ENCODE assay signal across 8 mouse cellular contexts in the genomic region with DNA sequence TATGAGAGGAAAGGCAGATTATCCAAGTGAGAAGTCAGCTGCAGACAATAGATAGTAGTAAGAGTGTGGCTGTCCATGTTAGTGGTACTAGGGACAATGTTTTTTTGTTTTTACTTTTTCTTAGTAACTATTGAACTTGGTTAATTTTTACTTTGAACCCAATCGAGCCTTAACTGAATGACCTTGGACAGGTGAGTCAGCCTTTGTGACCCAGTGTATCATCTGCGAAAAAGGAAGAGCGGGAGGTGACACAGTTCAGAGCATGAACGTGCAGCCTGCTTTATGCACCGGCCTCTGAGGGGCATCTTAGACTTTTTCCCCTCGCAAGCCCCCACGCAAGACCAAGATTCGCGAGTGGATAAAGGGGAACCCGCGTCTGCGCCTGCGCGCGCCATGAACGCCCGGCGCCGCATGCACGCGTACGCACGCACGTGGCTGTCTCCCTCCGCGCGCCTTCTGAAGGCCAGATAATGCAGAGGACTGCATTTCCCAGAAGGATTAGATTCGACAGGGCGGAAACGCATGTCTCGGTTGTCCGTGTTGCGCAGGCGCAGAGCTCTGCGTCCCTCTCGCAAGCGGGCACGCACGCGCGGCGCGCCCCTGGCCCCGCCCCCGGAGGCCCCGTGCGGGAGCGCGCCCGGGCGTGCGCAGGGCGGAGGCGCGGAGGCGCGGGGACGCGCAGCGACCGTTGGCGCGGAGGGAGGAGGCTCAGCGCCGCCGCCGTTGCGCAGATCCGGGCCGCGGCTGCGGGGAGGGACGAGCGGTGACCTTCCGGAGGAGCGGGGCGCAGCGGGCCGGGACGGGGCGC. TPM values are rescaled to one million over a fixed set of nuclear protein-coding genes. Genes with fewer than 3 reads are reported as not detected.
DNase-seq lines count a peak whose midpoint lies in the region; ATAC-seq and TF ChIP-seq lines count a peak whose summit lies in the region.

No protein-coding gene starts in this region.

- H3K36me3 ChIP-seq in kidney, embryonic 14.5 days (ENCODE audit: control insufficient read depth, insufficient read depth, low read length): peaks cover 15% of the 10 kb centered on the region
- peaks cover 8% of the 10 kb centered on the region for H3K36me3 ChIP-seq in limb, embryonic 15.5 days

- H3K4me3 ChIP-seq in bone marrow macrophage, adult 2 months (ENCODE audit: insufficient read depth, low read length): peak overlapping the region; percentile 69
- H3K4me3 ChIP-seq in embryonic fibroblast, embryonic 13.5 days (ENCODE audit: insufficient read depth, low read length): peak overlapping the region; percentile 99
- peak overlapping the region; percentile 82 for H3K4me3 ChIP-seq in kidney, embryonic 14.5 days (ENCODE audit: low read length)
- peak overlapping the region; percentile 97 for H3K4me3 ChIP-seq in limb, embryonic 15.5 days

- DNase-seq in A20 (ENCODE audit: low read depth, low spot score): peak; percentile 99
- peak; percentile 99 to 100 for DNase-seq in heart, adult 9 months (ENCODE audit: low spot score in 2 of 2)
- peak; percentile 95 to 96 for DNase-seq in monocyte, adult 2 months (ENCODE audit: low read depth in 1 of 2, low spot score in 2 of 2)
- DNase-seq in spleen, postnatal 36 days (ENCODE audit: low spot score in 2 of 2): peak; percentile 99

- no peaks in the 10 kb centered on the region for H3K27me3 ChIP-seq in kidney, embryonic 14.5 days (ENCODE audit: control insufficient read depth, insufficient read depth, low read length)
- H3K27me3 ChIP-seq in limb, embryonic 15.5 days: no peaks in the 10 kb centered on the region

- H3K4me2 ChIP-seq in kidney, embryonic 14.5 days (replicated peaks; ENCODE audit: low read depth, low read length): peak overlapping the region; percentile 59
- peak overlapping the region; percentile 69 for H3K4me2 ChIP-seq in limb, embryonic 15.5 days

- TF ChIP-seq POLR2A in bone marrow macrophage, adult 2 months (IDR thresholded peaks at IDR 0.05; ENCODE audit: borderline replicate concordance, low read depth, low read length): 0 out of 2 replicates have a peak, but pooled peaks have one; percentile 12
- peak; percentile 66 for TF ChIP-seq POLR2A in embryonic fibroblast, embryonic 13.5 days (IDR thresholded peaks at IDR 0.05; ENCODE audit: low read depth, low read length)

- peak overlapping the region; percentile 78 for H3K27ac ChIP-seq in bone marrow macrophage, adult 2 months (ENCODE audit: insufficient read depth, low read depth, low read length)
- peak overlapping the region; percentile 38; the same call in 1 of the 2 replicates for H3K27ac ChIP-seq in embryonic fibroblast, embryonic 13.5 days (ENCODE audit: insufficient read depth, low read length)
- peak overlapping the region; percentile 57 for H3K27ac ChIP-seq in kidney, embryonic 14.5 days (ENCODE audit: low read depth, low read length)
- H3K27ac ChIP-seq in limb, embryonic 15.5 days: peak overlapping the region; percentile 87

- H3K9me3 ChIP-seq in kidney, embryonic 14.5 days (ENCODE audit: control insufficient read depth, low read length): no peaks in the 10 kb centered on the region
- no peaks in the 10 kb centered on the region for H3K9me3 ChIP-seq in limb, embryonic 15.5 days

- TF ChIP-seq CTCF in bone marrow macrophage, adult 2 months (IDR thresholded peaks at IDR 0.05; ENCODE audit: low read depth, low read length): no peak
- TF ChIP-seq CTCF in embryonic fibroblast, embryonic 13.5 days (IDR thresholded peaks at IDR 0.05; ENCODE audit: borderline replicate concordance, insufficient read depth, low read length): no peak

- peak; percentile 61 for ATAC-seq in kidney, embryonic 14.5 days (ENCODE audit: low FRiP score, low TSS enrichment)
- ATAC-seq in limb, embryonic 15.5 days (ENCODE audit: insufficient number of reproducible peaks, low FRiP score, low TSS enrichment, low read depth): peak; percentile 45

- WGBS in kidney, embryonic 14.5 days: 2% methylated on average over 79 of the region's 81 CpGs
- under 1% methylated on average over 70 of the region's 81 CpGs for WGBS in limb, embryonic 15.5 days

- H3K9ac ChIP-seq in kidney, embryonic 14.5 days (ENCODE audit: low read depth, low read length): peak overlapping the region; percentile 97
- peak overlapping the region; percentile 92 for H3K9ac ChIP-seq in limb, embryonic 15.5 days

- H3K4me1 ChIP-seq in bone marrow macrophage, adult 2 months (ENCODE audit: control insufficient read depth, insufficient read depth, low read length): peaks cover 44% of the 10 kb centered on the region
- peaks cover 7% of the 10 kb centered on the region for H3K4me1 ChIP-seq in embryonic fibroblast, embryonic 13.5 days (ENCODE audit: control insufficient read depth, insufficient read depth, low read length)
- peaks cover 43% of the 10 kb centered on the region for H3K4me1 ChIP-seq in kidney, embryonic 14.5 days (ENCODE audit: control insufficient read depth, insufficient read depth, low read length)
- peaks cover 69% of the 10 kb centered on the region for H3K4me1 ChIP-seq in limb, embryonic 15.5 days

RNA-seq across cellular contexts. Expression of a gene that starts 3.3 kb away (rescaled TPM):
- polyA plus RNA-seq in bone marrow macrophage, adult 2 months (2012; ENCODE audit: insufficient read depth, insufficient read length, missing spikeins): 103 and 109 TPM in 2 replicates
- 117 and 142 TPM in 2 replicates for polyA plus RNA-seq in embryonic fibroblast, embryonic 13.5 days (2011; ENCODE audit: insufficient read length, low read depth, missing spikeins)
- 45.8 and 56.9 TPM in 2 replicates for polyA plus RNA-seq in kidney, embryonic 14.5 days (2014; fragmentation: Nextera tagmentation; extraction: Ambion mirVana)
- polyA plus RNA-seq in limb, embryonic 15.5 days (2015; fragmentation: Nextera tagmentation; extraction: Ambion mirVana): 56.8 and 59.7 TPM in 2 replicates

RNA-seq across cellular contexts. Expression of a gene that starts 3.7 kb away (rescaled TPM):
- 19.5 and 26.3 TPM in 2 replicates for polyA plus RNA-seq in bone marrow macrophage, adult 2 months (2012; ENCODE audit: insufficient read depth, insufficient read length, missing spikeins)
- polyA plus RNA-seq in embryonic fibroblast, embryonic 13.5 days (2011; ENCODE audit: insufficient read length, low read depth, missing spikeins): 19.9 and 21.9 TPM in 2 replicates
- 30.2 and 33.6 TPM in 2 replicates for polyA plus RNA-seq in kidney, embryonic 14.5 days (2014; fragmentation: Nextera tagmentation; extraction: Ambion mirVana)
- polyA plus RNA-seq in limb, embryonic 15.5 days (2015; fragmentation: Nextera tagmentation; extraction: Ambion mirVana): 64.4 and 127 TPM in 2 replicates

RNA-seq across cellular contexts. Expression of a gene that starts 15.6 kb away (rescaled TPM):
- polyA plus RNA-seq in bone marrow macrophage, adult 2 months (2012; ENCODE audit: insufficient read depth, insufficient read length, missing spikeins): 104 and 108 TPM in 2 replicates
- 65.5 and 65.7 TPM in 2 replicates for polyA plus RNA-seq in embryonic fibroblast, embryonic 13.5 days (2011; ENCODE audit: insufficient read length, low read depth, missing spikeins)
- polyA plus RNA-seq in kidney, embryonic 14.5 days (2014; fragmentation: Nextera tagmentation; extraction: Ambion mirVana): 382 and 390 TPM in 2 replicates
- 301 and 304 TPM in 2 replicates for polyA plus RNA-seq in limb, embryonic 15.5 days (2015; fragmentation: Nextera tagmentation; extraction: Ambion mirVana)

RNA-seq across cellular contexts. Expression of a gene that starts 27.7 kb away (rescaled TPM):
- polyA plus RNA-seq in bone marrow macrophage, adult 2 months (2012; ENCODE audit: insufficient read depth, insufficient read length, missing spikeins): 1,336 and 1,616 TPM in 2 replicates
- 2,340 and 2,493 TPM in 2 replicates for polyA plus RNA-seq in embryonic fibroblast, embryonic 13.5 days (2011; ENCODE audit: insufficient read length, low read depth, missing spikeins)
- polyA plus RNA-seq in kidney, embryonic 14.5 days (2014; fragmentation: Nextera tagmentation; extraction: Ambion mirVana): 1,166 and 1,350 TPM in 2 replicates
- polyA plus RNA-seq in limb, embryonic 15.5 days (2015; fragmentation: Nextera tagmentation; extraction: Ambion mirVana): 842 and 925 TPM in 2 replicates

RNA-seq across cellular contexts. Expression of a gene that starts 31.2 kb away (rescaled TPM):
- polyA plus RNA-seq in bone marrow macrophage, adult 2 months (2012; ENCODE audit: insufficient read depth, insufficient read length, missing spikeins): 0.25 and 0.81 TPM in 2 replicates
- polyA plus RNA-seq in embryonic fibroblast, embryonic 13.5 days (2011; ENCODE audit: insufficient read length, low read depth, missing spikeins): 2.5 and 3.7 TPM in 2 replicates
- 1.0 and 1.4 TPM in 2 replicates for polyA plus RNA-seq in kidney, embryonic 14.5 days (2014; fragmentation: Nextera tagmentation; extraction: Ambion mirVana)
- polyA plus RNA-seq in limb, embryonic 15.5 days (2015; fragmentation: Nextera tagmentation; extraction: Ambion mirVana): 1.5 TPM in 2 replicates

Comparison
In these comparisons a context has a peak if more than half of its experiments do, and no peak if none do; other contexts are left out.
1. Peak in every context shown above with its lines: DNase-seq, ATAC-seq, H3K4me3 ChIP-seq and H3K27ac ChIP-seq.